Mouse (Mus musculus): ENCODE measurements around the gene Vapb. TPM values are rescaled to one million over a fixed set of nuclear protein-coding genes. Genes with fewer than 3 reads are reported as not detected.

Gene Vapb
- total and polyA plus RNA-seq, 3 experiments: 29.1 to 483 (median 46.5) TPM

DNA sequence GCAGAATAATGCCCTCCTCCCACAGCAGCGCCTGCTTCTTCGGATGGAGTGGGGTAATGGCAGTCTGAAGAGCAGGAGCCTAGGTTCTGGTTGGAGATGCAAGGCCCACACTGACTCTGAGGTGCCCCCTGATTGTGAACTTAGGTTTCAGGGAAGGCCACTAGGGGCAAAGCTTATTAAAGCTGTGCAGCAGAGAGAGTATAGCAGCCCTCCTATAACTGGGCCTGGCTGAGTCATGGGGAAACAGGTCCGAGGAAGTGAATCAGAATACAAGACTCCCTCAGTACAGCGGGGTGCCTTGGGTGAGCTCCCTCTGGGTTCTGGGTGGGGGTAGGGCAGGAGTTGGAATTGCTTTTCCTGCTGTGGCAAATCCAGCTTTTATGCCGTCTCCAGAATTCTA, 33.3 kb downstream of the Vapb start:
- no peaks in the 10 kb centered on the region for H3K4me1 ChIP-seq (ENCODE audit: control insufficient read depth in 1 of 2, insufficient read depth in 2 of 2, low read length in 2 of 2)
- H3K79me2 ChIP-seq (ENCODE audit: control insufficient read depth, insufficient read depth, low read length, poor library complexity): peaks cover 3% of the 10 kb centered on the region; the same call in 1 of the 2 replicates
- TF ChIP-seq USF2 (IDR thresholded peaks at IDR 0.05; ENCODE audit: borderline replicate concordance in 1 of 2, insufficient read depth in 1 of 2, low read depth in 1 of 2, low read length in 2 of 2): no peak
- TF ChIP-seq MYC (IDR thresholded peaks at IDR 0.05; ENCODE audit: low read depth, low read length): no peak
- no peak for TF ChIP-seq CHD1 (IDR thresholded peaks at IDR 0.05; ENCODE audit: low read depth, low read length)
- TF ChIP-seq CTCF (IDR thresholded peaks at IDR 0.05 in 2 of 3, conservative IDR thresholded peaks at IDR 0.05 in 1 of 3; ENCODE audit: control insufficient read depth in 1 of 3, insufficient read depth in 1 of 3, low read depth in 2 of 3, low read length in 3 of 3, poor library complexity in 1 of 3, severe bottlenecking in 1 of 3): no peak; a peak in 1 of 6 replicates
- no peak for TF ChIP-seq JUND (IDR thresholded peaks at IDR 0.05; ENCODE audit: low read depth, low read length)
- TF ChIP-seq POLR2AphosphoS2 (IDR thresholded peaks at IDR 0.05; ENCODE audit: low read length): no peak
- TF ChIP-seq MAX (IDR thresholded peaks at IDR 0.05; ENCODE audit: low read length): no peak
- no peak for TF ChIP-seq UBTF (IDR thresholded peaks at IDR 0.05; ENCODE audit: borderline replicate concordance, insufficient read depth, low read depth, low read length)
- no peak for TF ChIP-seq POLR2AphosphoS5 (IDR thresholded peaks at IDR 0.05; ENCODE audit: borderline replicate concordance, low read depth, low read length)
- no peak for TF ChIP-seq NRF1 (IDR thresholded peaks at IDR 0.05; ENCODE audit: insufficient read depth, low read depth, low read length, poor library complexity, severe bottlenecking)
- H3K4me3 ChIP-seq (ENCODE audit: control insufficient read depth in 1 of 2, insufficient read depth in 1 of 2, low read depth in 2 of 2, low read length in 2 of 2): no peak overlapping the region
- no peak for DNase-seq (ENCODE audit: low read depth, low spot score)
- H3K9me3 ChIP-seq (replicated peaks; ENCODE audit: insufficient read depth, low read length): no peaks in the 10 kb centered on the region
- no peaks in the 10 kb centered on the region for H3K27me3 ChIP-seq (ENCODE audit: control insufficient read depth in 1 of 2, insufficient read depth in 2 of 2, low read length in 2 of 2)
- H3K27ac ChIP-seq (ENCODE audit: control insufficient read depth, low read depth, low read length): no peak overlapping the region
- no peak overlapping the region for H3K9ac ChIP-seq (ENCODE audit: control insufficient read depth, low read depth, low read length, poor library complexity, severe bottlenecking)
- H3K36me3 ChIP-seq (ENCODE audit: control insufficient read depth in 1 of 2, insufficient read depth in 2 of 2, low read length in 2 of 2): peaks cover 0 to 3% of the 10 kb centered on the region in 2 experiments; a peak in 3 of 4 replicates

DNA sequence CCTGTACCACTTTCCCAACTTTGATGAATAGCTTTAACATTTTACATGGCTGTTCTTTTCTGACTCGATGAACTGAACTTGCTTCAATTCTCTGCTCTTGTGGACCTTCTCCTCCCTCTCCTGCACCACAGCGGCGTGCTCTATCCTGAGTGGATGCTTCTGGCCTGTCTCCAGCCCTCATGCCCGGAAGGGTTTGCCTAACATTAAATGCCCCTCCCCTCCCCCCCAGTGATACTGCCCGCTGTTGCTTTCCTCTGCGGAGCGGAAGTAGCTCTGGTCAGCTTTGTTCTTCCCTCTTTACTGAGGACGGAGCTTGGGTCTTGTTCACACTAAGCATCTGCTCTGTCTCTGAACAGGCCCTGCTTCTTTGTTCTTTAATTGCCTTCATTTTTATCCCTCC, 34.4 kb downstream of the Vapb start:
- Histone ChIP-seq H3K79me2 (ENCODE audit: control insufficient read depth, insufficient read depth, low read length, poor library complexity) (peaks cover 3% of the 10 kb centered on the region; the same call in 1 of the 2 replicates), H3K27me3 (ENCODE audit: control insufficient read depth in 1 of 2, insufficient read depth in 2 of 2, low read length in 2 of 2) (no peaks in the 10 kb centered on the region), H3K9me3 (replicated peaks; ENCODE audit: insufficient read depth, low read length) (no peaks in the 10 kb centered on the region), H3K4me3 (ENCODE audit: control insufficient read depth in 1 of 2, insufficient read depth in 1 of 2, low read depth in 2 of 2, low read length in 2 of 2) (no peak overlapping the region), H3K9ac (ENCODE audit: control insufficient read depth, low read depth, low read length, poor library complexity, severe bottlenecking) (no peak overlapping the region), H3K4me1 (ENCODE audit: control insufficient read depth in 1 of 2, insufficient read depth in 2 of 2, low read length in 2 of 2) (no peaks in the 10 kb centered on the region), H3K36me3 (ENCODE audit: control insufficient read depth in 1 of 2, insufficient read depth in 2 of 2, low read length in 2 of 2) (peaks cover 0 to 5% of the 10 kb centered on the region in 2 experiments; a peak in 3 of 4 replicates), H3K27ac (ENCODE audit: control insufficient read depth, low read depth, low read length) (no peak overlapping the region)
- no peak for DNase-seq (ENCODE audit: low read depth, low spot score)
- TF ChIP-seq ZMIZ1 (IDR thresholded peaks at IDR 0.05; ENCODE audit: low read depth, low read length): no peak
- TF ChIP-seq ETS1 (IDR thresholded peaks at IDR 0.05; ENCODE audit: low read depth, low read length): no peak
- TF ChIP-seq MYC (IDR thresholded peaks at IDR 0.05; ENCODE audit: low read depth, low read length): no peak
- TF ChIP-seq POLR2AphosphoS5 (IDR thresholded peaks at IDR 0.05; ENCODE audit: borderline replicate concordance, low read depth, low read length): no peak
- no peak for TF ChIP-seq USF2 (IDR thresholded peaks at IDR 0.05; ENCODE audit: borderline replicate concordance in 1 of 2, insufficient read depth in 1 of 2, low read depth in 1 of 2, low read length in 2 of 2)
- no peak for TF ChIP-seq MAX (IDR thresholded peaks at IDR 0.05; ENCODE audit: low read length)
- TF ChIP-seq GABPA (IDR thresholded peaks at IDR 0.05; ENCODE audit: low read depth, low read length): no peak
- TF ChIP-seq UBTF (IDR thresholded peaks at IDR 0.05; ENCODE audit: borderline replicate concordance, insufficient read depth, low read depth, low read length): no peak
- no peak for TF ChIP-seq ELF1 (IDR thresholded peaks at IDR 0.05; ENCODE audit: low read depth, low read length)
- TF ChIP-seq MAZ (IDR thresholded peaks at IDR 0.05; ENCODE audit: low read depth, low read length): no peak
- TF ChIP-seq NELFE (IDR thresholded peaks at IDR 0.05; ENCODE audit: low read depth, low read length): no peak
- TF ChIP-seq CHD2 (IDR thresholded peaks at IDR 0.05; ENCODE audit: low read length): no peak
- TF ChIP-seq MXI1 (IDR thresholded peaks at IDR 0.05; ENCODE audit: low read depth, low read length): no peak
- no peak for TF ChIP-seq RAD21 (IDR thresholded peaks at IDR 0.05; ENCODE audit: low read depth, low read length)
- TF ChIP-seq EP300 (IDR thresholded peaks at IDR 0.05; ENCODE audit: low read depth in 1 of 2, low read length in 2 of 2): no peak

Data from MEL (cell line).